Mouse (Mus musculus) embryonic stem cell, embryonic (primary cell): ENCODE results near the gene Rtkn.

ENCODE experiments used
- CTCF ChIA-PET, 4 experiments: fragments of 300-600 bp in 2 of 4; fragments of 350-600 bp in 2 of 4; sonication (Branson Sonifier 250); formaldehyde crosslinking; loops; one replicate each; lab custom pipeline; 2022; ENCODE audit warnings: inconsistent platforms in 2 of 4; lab: Charles Lee
- POLR2A ChIA-PET, 4 experiments: fragments of 300-600 bp in 2 of 4; fragments of 350-600 bp in 2 of 4; sonication (Branson Sonifier 250); formaldehyde crosslinking; loops; one replicate each; lab custom pipeline; 2022; ENCODE audit warnings: antibody characterized with exemption in 4 of 4, inconsistent platforms in 1 of 4; lab: Charles Lee

Rtkn gene

DNA sequence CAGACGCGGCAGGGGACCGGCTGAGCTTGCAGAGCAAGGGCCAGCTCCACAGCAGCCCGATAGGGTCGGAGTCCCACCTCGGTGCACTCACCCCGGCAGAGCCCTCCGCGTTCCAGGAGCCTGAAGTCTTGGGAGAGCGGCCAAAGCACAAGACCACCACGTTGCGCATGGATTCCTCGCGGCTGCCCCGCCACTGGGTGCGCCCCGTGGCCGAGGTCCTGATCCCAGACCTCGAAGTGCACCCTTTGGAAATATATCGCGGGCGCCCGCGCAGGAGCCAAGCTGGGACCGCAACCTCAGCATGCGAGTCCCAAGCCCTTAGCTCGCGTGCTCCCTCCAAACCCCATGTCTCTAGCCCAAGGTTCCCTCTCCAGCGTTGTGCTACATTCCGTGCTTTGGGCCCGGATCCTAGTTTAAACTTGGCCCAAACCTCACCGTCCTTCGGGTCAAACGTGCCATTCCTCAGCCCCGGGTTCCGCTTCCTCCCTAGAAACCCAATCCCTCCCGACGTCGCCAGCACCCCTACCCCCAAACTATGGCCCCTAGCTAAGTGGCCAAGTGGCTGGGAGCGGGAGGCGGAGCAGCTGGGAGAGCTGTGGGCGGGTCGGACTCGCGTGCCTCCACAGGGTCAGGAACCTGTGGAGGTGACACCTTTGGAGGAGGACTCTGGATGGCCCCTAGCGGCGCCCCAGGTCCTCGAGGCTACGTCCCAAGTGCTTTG, 26.8 kb downstream of the Rtkn start:
- POLR2A ChIA-PET: interaction anchor here in 3 of 4 experiments (0.6 to 2.3 kb wide), 35 partner anchors 8 to 712 kb away, joined by 3 to 9 read pairs (median 4); partner anchors contain the start of genes Wbp1 (in 3 of the 3), Rtkn (in 2 of the 3), Mob1a (in 1 of the 3) and Mthfd2 (in 1 of the 3)
- CTCF ChIA-PET: interaction anchor here (0.6 to 8.9 kb wide), 44 partner anchors 8 to 410 kb away, joined by 3 to 80 read pairs (median 4); partner anchors contain the start of genes Wbp1 (in 3 of the 4), Rtkn (in 2 of the 4), Aup1 (in 1 of the 4) and Ccdc142 (in 1 of the 4)

GRCm38 (mm10) chr6:83162701-83163100, 27.4 kb downstream of the Rtkn start:
- ChIA-PET CTCF (interaction anchor here (0.6 to 8.9 kb wide), 43 partner anchors 9 to 334 kb away, joined by 3 to 80 read pairs (median 5); partner anchors contain the start of genes Rtkn (in 2 of the 4), Wbp1 (in 2 of the 4), Aup1 (in 1 of the 4) and Ccdc142 (in 1 of the 4)), POLR2A (interaction anchor here in 3 of 4 experiments (0.6 to 2.3 kb wide), 32 partner anchors 10 to 713 kb away, joined by 3 to 9 read pairs (median 4); partner anchors contain the start of genes Wbp1 (in 3 of the 3), Mob1a (in 1 of the 3), Mthfd2 (in 1 of the 3) and Pcgf1 (in 1 of the 3))

DNA sequence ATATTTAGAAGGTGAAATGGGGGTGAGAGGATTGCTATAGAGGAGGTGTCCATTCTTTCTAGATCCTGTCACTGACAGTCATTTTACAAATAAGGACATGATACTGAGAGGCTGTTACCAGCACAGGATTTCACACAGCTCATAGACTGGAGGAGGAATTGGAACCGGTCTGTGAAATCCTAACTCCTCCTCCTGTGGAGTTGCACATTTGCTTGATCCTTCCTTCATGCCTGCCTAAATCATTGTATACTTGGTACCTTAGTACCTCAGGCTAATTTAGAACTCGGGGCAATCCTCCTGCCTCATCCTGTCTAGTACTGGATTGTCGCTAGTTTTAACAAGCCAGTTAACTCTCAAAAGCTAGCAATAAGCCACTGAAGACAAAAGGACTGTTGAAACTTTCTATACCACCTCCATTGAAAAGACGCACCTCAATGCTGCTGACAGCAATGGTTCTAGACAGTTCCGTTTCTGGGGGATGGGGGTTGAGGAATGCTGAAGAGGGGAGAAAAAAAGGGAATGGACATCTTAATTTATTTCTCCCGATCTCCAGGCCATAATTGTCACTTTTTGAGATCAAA, 29.9 kb downstream of the Rtkn start:
- ChIA-PET CTCF (interaction anchor here in 3 of 4 experiments (0.6 to 8.9 kb wide), 42 partner anchors 9 to 344 kb away, joined by 3 to 80 read pairs (median 4); partner anchors contain the start of genes Ccdc142 (in 3 of the 3), Gm42688 (in 3 of the 3), 1700003E16Rik (in 1 of the 3) and Aup1 (in 1 of the 3)), POLR2A (interaction anchor here in 3 of 4 experiments (0.6 to 1.9 kb wide), 16 partner anchors 9 to 169 kb away, joined by 3 to 9 read pairs (median 3); partner anchors contain the start of genes 1700003E16Rik (in 1 of the 3), Ccdc142 (in 1 of the 3), Gm42688 (in 1 of the 3) and Mob1a (in 1 of the 3))

GRCm38 (mm10) chr6:83165607-83166242, 30.5 kb downstream of the Rtkn start, which contains the start of gene Dctn1:
TSS of gene Dctn1 (plus strand) at chr6:83165920.
- CTCF ChIA-PET: interaction anchor here in 3 of 4 experiments (0.6 to 8.9 kb wide), 50 partner anchors 10 to 463 kb away, joined by 3 to 80 read pairs (median 4); partner anchors contain the start of genes Ccdc142 (in 3 of the 3), Gm42688 (in 3 of the 3), 1700003E16Rik (in 2 of the 3) and Wdr54 (in 2 of the 3)

GRCm38 (mm10) chr6:83166243-83166630, 31.0 kb downstream of the Rtkn start:
- ChIA-PET POLR2A (interaction anchor here in 3 of 4 experiments (0.6 to 2.9 kb wide), 17 partner anchors 11 to 170 kb away, joined by 3 to 12 read pairs (median 3); partner anchors contain the start of genes Ccdc142 (in 1 of the 3), Gm42688 (in 1 of the 3), Mob1a (in 1 of the 3) and Mthfd2 (in 1 of the 3)), CTCF (interaction anchor here in 3 of 4 experiments (0.6 to 8.9 kb wide), 45 partner anchors 10 to 464 kb away, joined by 3 to 80 read pairs (median 4); partner anchors contain the start of genes Ccdc142 (in 3 of the 3), Gm42688 (in 3 of the 3), 1700003E16Rik (in 1 of the 3) and Aup1 (in 1 of the 3))

More at GRCm38 (mm10) chr6:83165607-83166242, 30.5 kb downstream of the Rtkn start, which contains the start of gene Dctn1:
- POLR2A ChIA-PET: interaction anchor here in 3 of 4 experiments (0.6 to 2.9 kb wide), 20 partner anchors 9 to 169 kb away, joined by 3 to 12 read pairs (median 3); partner anchors contain the start of genes 1700003E16Rik (in 1 of the 3), Ccdc142 (in 1 of the 3), Gm42688 (in 1 of the 3) and Mob1a (in 1 of the 3)

GRCm38 (mm10) chr6:83169872-83170271, 34.6 kb downstream of the Rtkn start:
- CTCF ChIA-PET: interaction anchor here in 3 of 4 experiments (0.6 to 8.9 kb wide), 6 partner anchors 13 to 155 kb away, joined by 3 to 76 read pairs (median 4); partner anchors contain the start of genes 1700003E16Rik (in 1 of the 3) and Wdr54 (in 1 of the 3)
- POLR2A ChIA-PET: interaction anchor here in 2 of 4 experiments (0.9 to 1.5 kb wide), 6 partner anchors 8 to 156 kb away, joined by 3 to 5 read pairs (median 4); partner anchors contain the start of genes 1700003E16Rik (in 1 of the 2), Mob1a (in 1 of the 2), Mthfd2 (in 1 of the 2) and Wdr54 (in 1 of the 2)

GRCm38 (mm10) chr6:83171063-83171462, 35.8 kb downstream of the Rtkn start:
- ChIA-PET CTCF (interaction anchor here in 2 of 4 experiments (1.0 to 1.6 kb wide), 4 partner anchors 9 to 175 kb away, joined by 3 to 6 read pairs (median 3); no protein-coding TSS in a partner anchor), POLR2A (interaction anchor here in 2 of 4 experiments (1.0 to 1.6 kb wide), 7 partner anchors 10 to 155 kb away, joined by 3 to 7 read pairs (median 4); partner anchors contain the start of genes Ccdc142 (in 1 of the 2), Gm42688 (in 1 of the 2), Mob1a (in 1 of the 2) and Mthfd2 (in 1 of the 2))

GRCm38 (mm10) chr6:83172240-83172920, 37.1 kb downstream of the Rtkn start:
- CTCF ChIA-PET: interaction anchor here in 3 of 4 experiments (0.8 to 1.6 kb wide), 6 partner anchors 10 to 339 kb away, joined by 3 to 6 read pairs (median 3); no protein-coding TSS in a partner anchor
- POLR2A ChIA-PET: interaction anchor here in 2 of 4 experiments (0.8 to 2.0 kb wide), 10 partner anchors 10 to 70 kb away, joined by 3 to 7 read pairs (median 4); partner anchors contain the start of genes Ccdc142 (in 1 of the 2), Gm42688 (in 1 of the 2), Rtkn (in 1 of the 2) and Wbp1 (in 1 of the 2)

GRCm38 (mm10) chr6:83175996-83176395, 40.7 kb downstream of the Rtkn start:
- ChIA-PET CTCF (interaction anchor here in 1 of 4 experiments (2.4 kb wide), 1 partner anchor 10 kb away, joined by 10 read pairs; the partner anchor contains the start of gene Dctn1), POLR2A (interaction anchor here in 1 of 4 experiments (1.9 kb wide), 1 partner anchor 10 kb away, joined by 7 read pairs; no protein-coding TSS in a partner anchor)

DNA sequence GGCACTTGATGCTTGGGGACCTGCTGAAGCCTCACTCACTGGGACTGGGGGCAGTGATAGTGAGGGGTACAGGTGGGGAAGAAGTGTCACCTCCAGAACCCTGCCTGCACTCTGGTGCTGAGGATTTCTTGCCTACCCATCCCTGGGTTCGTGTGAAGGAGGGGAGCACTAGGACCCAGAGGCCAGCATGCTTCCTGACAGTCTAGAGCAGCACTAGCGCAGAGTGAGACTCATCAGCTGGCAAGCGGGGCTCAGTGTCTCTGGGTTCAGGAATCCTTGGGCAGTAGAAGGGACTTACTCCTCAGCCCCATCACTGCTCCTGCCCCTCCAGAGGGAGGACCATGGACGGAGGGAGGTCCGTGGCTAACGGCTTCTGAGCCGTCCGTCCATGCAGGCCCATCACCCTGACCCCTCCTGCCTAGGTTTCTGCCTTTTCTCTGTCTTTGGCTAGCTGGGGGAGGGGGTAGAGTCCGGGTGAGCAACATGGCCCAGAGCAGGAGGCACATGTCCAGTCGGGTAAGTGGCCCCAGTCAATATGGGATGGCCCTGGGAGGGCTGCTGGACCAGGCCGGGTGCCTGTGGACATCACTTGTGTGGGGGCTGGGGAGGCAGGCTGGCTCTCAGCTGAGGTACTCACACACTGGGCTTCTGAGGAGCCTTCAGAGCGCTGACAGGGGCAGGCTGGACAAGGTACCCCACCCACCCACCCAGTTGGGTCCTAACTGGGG, 44.3 kb downstream of the Rtkn start:
- ChIA-PET CTCF (interaction anchor here in 1 of 4 experiments (1.4 kb wide), 1 partner anchor 183 kb away, joined by 3 read pairs; no protein-coding TSS in a partner anchor), POLR2A (interaction anchor here in 2 of 4 experiments (0.8 to 1.5 kb wide), 5 partner anchors 11 to 138 kb away, joined by 3 to 5 read pairs (median 3); partner anchors contain the start of genes 1700003E16Rik (in 1 of the 2), Rtkn (in 1 of the 2) and Wdr54 (in 1 of the 2))

DNA sequence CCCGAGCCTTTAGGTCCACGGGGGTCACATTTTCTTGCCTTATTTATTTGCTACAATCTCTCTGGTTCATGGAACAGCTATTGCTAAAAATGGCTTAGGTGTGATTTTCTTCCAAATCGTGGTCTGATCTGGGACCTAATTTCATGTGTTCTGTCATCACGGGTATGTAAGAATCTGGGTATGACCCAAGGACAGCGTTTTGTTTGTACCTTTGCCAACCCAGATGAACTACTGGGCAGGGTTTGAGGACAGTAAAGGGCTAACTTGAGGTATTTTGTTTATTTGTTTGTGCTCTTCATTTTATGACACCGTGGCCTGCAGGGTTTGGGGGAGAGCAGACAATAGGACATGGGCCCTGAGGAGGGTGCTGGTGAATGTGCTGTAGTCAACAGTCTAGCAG, 45.3 kb downstream of the Rtkn start:
- ChIA-PET POLR2A (interaction anchor here in 2 of 4 experiments (0.9 to 1.5 kb wide), 4 partner anchors 12 to 137 kb away, joined by 3 to 4 read pairs (median 3); partner anchors contain the start of genes 1700003E16Rik (in 1 of the 2), Rtkn (in 1 of the 2) and Wdr54 (in 1 of the 2)), CTCF (interaction anchor here in 1 of 4 experiments (1.4 kb wide), 1 partner anchor 184 kb away, joined by 3 read pairs; no protein-coding TSS in a partner anchor)

- ChIA-PET POLR2A (interaction anchor here in 3 of 4 experiments (0.6 to 3.3 kb wide), 11 partner anchors 9 to 132 kb away, joined by 3 to 12 read pairs (median 4); partner anchors contain the start of gene Dctn1 (in 1 of the 3)), CTCF (interaction anchor here in 3 of 4 experiments (0.7 to 3.2 kb wide), 11 partner anchors 10 to 189 kb away, joined by 3 to 15 read pairs (median 4); partner anchors contain the start of gene Dctn1 (in 2 of the 3))
These were observed 49.7 kb downstream of the Rtkn start for GRCm38 (mm10) chr6:83184858-83185435.
